Mouse (Mus musculus): ENCODE measurements around the gene Gm13277.

DNA sequence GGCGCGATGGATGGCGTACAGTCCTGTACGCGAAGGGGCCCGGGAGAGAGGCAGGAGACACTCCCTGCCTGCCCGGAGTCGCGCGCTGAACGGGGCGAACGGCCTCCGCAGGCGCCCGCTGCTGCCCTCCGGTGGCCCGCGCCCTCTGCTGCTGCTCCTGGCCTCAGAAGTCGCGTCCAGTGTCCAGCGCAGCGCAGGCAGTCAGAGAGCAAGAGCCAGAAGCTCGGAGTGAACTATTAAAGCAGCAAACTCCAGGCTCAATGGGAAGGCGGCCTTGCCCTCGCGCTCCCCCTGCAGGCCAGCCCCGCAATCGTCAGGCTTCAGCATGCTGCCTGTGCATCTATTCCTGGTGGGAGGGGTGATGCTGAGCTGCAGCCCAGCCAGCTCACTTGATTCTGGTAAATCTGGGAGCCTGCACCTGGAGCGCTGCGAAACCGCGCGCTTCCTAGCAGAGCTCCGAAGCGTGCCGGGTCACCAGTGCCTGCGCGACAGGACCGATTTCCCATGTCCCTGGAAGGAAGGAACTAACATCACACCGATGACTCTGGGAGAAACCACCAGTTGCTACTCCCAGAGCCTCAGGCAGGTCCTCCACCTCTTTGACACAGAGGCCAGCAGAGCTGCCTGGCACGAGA is 24.9 kb upstream of the Gm13277 start:
- 0 out of 2 replicates have a peak, but pooled peaks have one; percentile 13 for TF ChIP-seq POLR2A (IDR thresholded peaks at IDR 0.05; ENCODE audit: extremely low read depth, insufficient read depth, low read length)
- peak; percentile 40; the same call in 1 of the 2 replicates for TF ChIP-seq CTCF (IDR thresholded peaks at IDR 0.05; ENCODE audit: low read depth, low read length)
